Mouse (Mus musculus): ENCODE data around the gene Tmem59. TPM values are rescaled to one million over a fixed set of nuclear protein-coding genes. Genes with fewer than 3 reads are reported as not detected.

The Tmem59 gene
- total and polyA plus RNA-seq, 3 experiments = 74.2 to 209 (median 89.2) TPM

GRCm38 (mm10) chr4:107138948-107139835, 39.0 kb upstream of the Tmem59 start:
- TF ChIP-seq GATA1 (IDR thresholded peaks at IDR 0.05; ENCODE audit: borderline replicate concordance, low read length) (no peak), POLR2AphosphoS5 (IDR thresholded peaks at IDR 0.05; ENCODE audit: insufficient replicate concordance, low read depth, low read length) (no peak), TAL1 (conservative IDR thresholded peaks at IDR 0.05; ENCODE audit: low read depth, low read length) (no peak), GATA2 (IDR thresholded peaks at IDR 0.05; ENCODE audit: borderline replicate concordance, low read depth, low read length) (no peak), CTCF (IDR thresholded peaks at IDR 0.05; ENCODE audit: low read depth, low read length) (no peak)
- peaks cover 3% of the 10 kb centered on the region; the same call in 1 of the 2 replicates for H3K27me3 ChIP-seq (ENCODE audit: insufficient read depth, low read length)
- H3K9me3 ChIP-seq (replicated peaks) = no peaks in the 10 kb centered on the region
- ATAC-seq (ENCODE audit: extremely low read depth, insufficient number of reproducible peaks, low FRiP score, poor library complexity, severe bottlenecking) (no peak), DNase-seq (ENCODE audit: low spot score) (no peak)
- no peak overlapping the region for H3K4me3 ChIP-seq (ENCODE audit: low read depth, low read length)
- H3K36me3 ChIP-seq (replicated peaks) = peaks cover 59% of the 10 kb centered on the region
- peaks cover 3% of the 10 kb centered on the region; the same call in 1 of the 2 replicates for H3K4me1 ChIP-seq (ENCODE audit: insufficient read depth, low read depth, low read length)

DNA sequence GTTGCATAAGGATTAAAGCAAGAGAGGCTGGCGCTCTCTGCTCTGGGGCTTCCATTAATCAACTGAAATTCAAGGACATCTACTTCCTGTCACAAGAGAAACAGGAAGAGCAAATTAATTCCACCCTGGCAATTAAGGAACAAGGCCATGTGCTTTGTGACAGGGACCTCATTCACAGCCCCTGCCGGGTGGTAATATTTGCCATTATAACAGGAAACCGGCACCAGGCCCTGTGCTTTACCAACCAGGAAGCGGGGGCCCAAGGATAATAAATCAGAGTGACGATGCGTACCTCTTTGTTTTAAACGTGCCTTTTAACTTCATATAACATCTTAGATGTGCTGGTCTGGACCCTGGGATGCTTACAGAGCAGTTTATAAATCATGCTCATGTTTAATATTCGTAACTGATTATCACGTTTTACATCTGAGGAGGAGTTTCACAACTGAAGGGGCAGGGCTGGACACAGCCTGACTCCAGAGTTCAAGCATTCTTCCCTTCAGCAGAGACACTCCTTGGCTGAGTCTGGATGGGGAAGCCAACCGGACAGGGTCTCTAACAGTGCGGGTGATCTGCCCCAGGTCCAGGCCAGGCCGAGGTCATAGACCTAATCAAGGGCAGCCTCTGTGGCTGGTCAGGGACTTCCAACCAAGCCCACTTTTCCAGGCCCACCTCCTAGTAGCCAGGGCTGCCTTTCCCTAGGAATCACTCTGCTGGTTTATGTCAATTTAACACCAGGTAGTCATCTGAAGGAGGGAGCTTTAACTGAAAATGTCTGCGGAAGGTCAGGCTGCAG, 38.2 kb upstream of the Tmem59 start:
- no peak for ATAC-seq (ENCODE audit: extremely low read depth, insufficient number of reproducible peaks, low FRiP score, poor library complexity, severe bottlenecking)
- H3K36me3 ChIP-seq (replicated peaks) = peaks cover 65% of the 10 kb centered on the region

DNA sequence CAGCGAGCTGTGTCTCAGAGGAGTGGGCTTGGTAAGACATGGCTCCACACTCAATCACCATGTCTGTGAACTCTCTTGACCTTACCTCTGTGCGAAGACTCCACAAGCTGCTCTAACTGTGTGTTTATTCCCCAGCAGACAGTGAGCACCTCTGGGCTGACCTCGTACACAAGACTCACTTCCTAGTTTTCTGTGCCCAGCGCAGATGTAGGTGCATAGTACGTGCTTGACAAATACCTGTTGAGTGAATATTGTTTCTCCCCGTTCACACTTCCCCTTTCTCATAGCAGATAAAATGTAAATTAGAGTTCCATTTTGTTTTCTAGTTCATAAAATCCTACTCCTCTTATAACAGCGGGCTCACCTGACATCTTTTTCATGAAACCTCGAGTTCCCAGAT, 34.7 kb upstream of the Tmem59 start:
- H3K4me3 ChIP-seq (ENCODE audit: low read depth, low read length) = no peak overlapping the region
- no peaks in the 10 kb centered on the region for H3K27me3 ChIP-seq (ENCODE audit: insufficient read depth, low read length)
- peaks cover 85% of the 10 kb centered on the region for H3K36me3 ChIP-seq (replicated peaks)
- H3K4me1 ChIP-seq (ENCODE audit: insufficient read depth, low read depth, low read length) = peaks cover 3% of the 10 kb centered on the region; the same call in 1 of the 2 replicates
- no peaks in the 10 kb centered on the region for H3K9me3 ChIP-seq (replicated peaks)
- TF ChIP-seq GATA1 (IDR thresholded peaks at IDR 0.05; ENCODE audit: borderline replicate concordance, low read length) (no peak), GATA2 (IDR thresholded peaks at IDR 0.05; ENCODE audit: borderline replicate concordance, low read depth, low read length) (no peak), CTCF (IDR thresholded peaks at IDR 0.05; ENCODE audit: low read depth, low read length) (no peak), TAL1 (conservative IDR thresholded peaks at IDR 0.05; ENCODE audit: low read depth, low read length) (no peak), POLR2AphosphoS5 (IDR thresholded peaks at IDR 0.05; ENCODE audit: insufficient replicate concordance, low read depth, low read length) (no peak)
- ATAC-seq (ENCODE audit: extremely low read depth, insufficient number of reproducible peaks, low FRiP score, poor library complexity, severe bottlenecking) (no peak), DNase-seq (ENCODE audit: low spot score) (no peak)

More for the DNA sequence above, 38.2 kb upstream of the Tmem59 start:
- Histone ChIP-seq H3K27me3 (ENCODE audit: insufficient read depth, low read length) (peaks cover 3% of the 10 kb centered on the region; the same call in 1 of the 2 replicates), H3K9me3 (replicated peaks) (no peaks in the 10 kb centered on the region), H3K4me1 (ENCODE audit: insufficient read depth, low read depth, low read length) (peaks cover 3% of the 10 kb centered on the region; the same call in 1 of the 2 replicates), H3K4me3 (ENCODE audit: low read depth, low read length) (no peak overlapping the region)
- TF ChIP-seq POLR2AphosphoS5 (IDR thresholded peaks at IDR 0.05; ENCODE audit: insufficient replicate concordance, low read depth, low read length) = no peak
- TF ChIP-seq GATA1 (IDR thresholded peaks at IDR 0.05; ENCODE audit: borderline replicate concordance, low read length) = no peak
- DNase-seq (ENCODE audit: low spot score) = no peak

- TF ChIP-seq TAL1 (conservative IDR thresholded peaks at IDR 0.05; ENCODE audit: low read depth, low read length) (no peak), GATA2 (IDR thresholded peaks at IDR 0.05; ENCODE audit: borderline replicate concordance, low read depth, low read length) (no peak), POLR2AphosphoS5 (IDR thresholded peaks at IDR 0.05; ENCODE audit: insufficient replicate concordance, low read depth, low read length) (no peak), CTCF (IDR thresholded peaks at IDR 0.05; ENCODE audit: low read depth, low read length) (no peak), GATA1 (IDR thresholded peaks at IDR 0.05; ENCODE audit: borderline replicate concordance, low read length) (no peak)
- DNase-seq (ENCODE audit: low spot score) (no peak), ATAC-seq (ENCODE audit: extremely low read depth, insufficient number of reproducible peaks, low FRiP score, poor library complexity, severe bottlenecking) (no peak)
- Histone ChIP-seq H3K4me1 (ENCODE audit: insufficient read depth, low read depth, low read length) (no peaks in the 10 kb centered on the region), H3K36me3 (replicated peaks) (peaks cover 82% of the 10 kb centered on the region), H3K27me3 (ENCODE audit: insufficient read depth, low read length) (no peaks in the 10 kb centered on the region), H3K9me3 (replicated peaks) (no peaks in the 10 kb centered on the region), H3K4me3 (ENCODE audit: low read depth, low read length) (no peak overlapping the region)
Measured at GRCm38 (mm10) chr4:107150991-107151390, 27.2 kb upstream of the Tmem59 start.

DNA sequence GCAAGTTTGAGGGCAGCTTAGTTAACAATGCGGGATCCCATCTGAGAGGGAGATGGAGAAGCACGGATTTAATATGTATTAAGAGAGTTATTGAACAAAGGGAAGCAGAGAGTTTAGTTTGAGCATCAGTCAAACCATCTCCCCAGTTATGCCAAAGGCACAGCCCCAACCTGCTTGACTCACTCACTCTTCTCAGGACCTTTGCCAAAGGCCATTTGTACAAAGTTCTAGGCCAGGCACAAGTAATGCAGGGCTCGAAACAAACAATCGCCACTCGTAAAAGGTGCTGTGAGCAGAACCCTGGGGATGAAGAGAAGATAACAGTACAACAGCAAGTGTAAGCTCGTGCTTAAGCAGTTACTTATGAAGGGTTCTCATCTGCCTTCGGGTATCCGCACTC, 25.6 kb upstream of the Tmem59 start:
- Histone ChIP-seq H3K4me3 (ENCODE audit: low read depth, low read length) (no peak overlapping the region), H3K9me3 (replicated peaks) (no peaks in the 10 kb centered on the region), H3K4me1 (ENCODE audit: insufficient read depth, low read depth, low read length) (no peaks in the 10 kb centered on the region), H3K27me3 (ENCODE audit: insufficient read depth, low read length) (no peaks in the 10 kb centered on the region), H3K36me3 (replicated peaks) (peaks cover 80% of the 10 kb centered on the region)
- TF ChIP-seq GATA1 (IDR thresholded peaks at IDR 0.05; ENCODE audit: borderline replicate concordance, low read length) = no peak
- no peak for TF ChIP-seq CTCF (IDR thresholded peaks at IDR 0.05; ENCODE audit: low read depth, low read length)
- no peak for TF ChIP-seq TAL1 (conservative IDR thresholded peaks at IDR 0.05; ENCODE audit: low read depth, low read length)
- no peak for TF ChIP-seq POLR2AphosphoS5 (IDR thresholded peaks at IDR 0.05; ENCODE audit: insufficient replicate concordance, low read depth, low read length)
- no peak for TF ChIP-seq GATA2 (IDR thresholded peaks at IDR 0.05; ENCODE audit: borderline replicate concordance, low read depth, low read length)
- ATAC-seq (ENCODE audit: extremely low read depth, insufficient number of reproducible peaks, low FRiP score, poor library complexity, severe bottlenecking) (no peak), DNase-seq (ENCODE audit: low spot score) (no peak)

- no peaks in the 10 kb centered on the region for H3K9me3 ChIP-seq (replicated peaks)
- H3K36me3 ChIP-seq (replicated peaks) = peaks cover 78% of the 10 kb centered on the region
- H3K4me3 ChIP-seq (ENCODE audit: low read depth, low read length) = no peak overlapping the region
- ATAC-seq (ENCODE audit: extremely low read depth, insufficient number of reproducible peaks, low FRiP score, poor library complexity, severe bottlenecking) = no peak
- H3K27me3 ChIP-seq (ENCODE audit: insufficient read depth, low read length) = no peaks in the 10 kb centered on the region
- H3K4me1 ChIP-seq (ENCODE audit: insufficient read depth, low read depth, low read length) = 0 out of 2 replicates have a peak, but pooled peaks cover 3% of the 10 kb centered on the region
- DNase-seq (ENCODE audit: low spot score) = no peak
- TF ChIP-seq TAL1 (conservative IDR thresholded peaks at IDR 0.05; ENCODE audit: low read depth, low read length) (no peak), CTCF (IDR thresholded peaks at IDR 0.05; ENCODE audit: low read depth, low read length) (no peak), GATA1 (IDR thresholded peaks at IDR 0.05; ENCODE audit: borderline replicate concordance, low read length) (no peak), POLR2AphosphoS5 (IDR thresholded peaks at IDR 0.05; ENCODE audit: insufficient replicate concordance, low read depth, low read length) (no peak), GATA2 (IDR thresholded peaks at IDR 0.05; ENCODE audit: borderline replicate concordance, low read depth, low read length) (no peak)
Measured at GRCm38 (mm10) chr4:107156983-107157401, 21.2 kb upstream of the Tmem59 start.
